Mouse (Mus musculus) G1E (cell line): ENCODE measurements around the gene Rnf214. TPM values are rescaled to one million over a fixed set of nuclear protein-coding genes. Genes with fewer than 3 reads are reported as not detected.

ENCODE experiments used
- ATAC-seq: 2 replicates; pipeline ENCODE4 v1.8.0; 2016; ENCODE audit warnings: mild to moderate bottlenecking; ENCODE audit not compliant: insufficient number of reproducible peaks, poor library complexity, low FRiP score, severe bottlenecking; ENCODE audit errors: extremely low read depth
- DNase-seq: peaks from one replicate; pipeline ENCODE4 v3.0.0; 2012; ENCODE audit warnings: low spot score
- H3K27me3 ChIP-seq: 2 replicates; pipeline ENCODE4 v1.6.1; 2012; ENCODE audit warnings: mild to moderate bottlenecking, low read length, inconsistent platforms; ENCODE audit not compliant: insufficient read depth
- H3K36me3 ChIP-seq: replicated peaks from 2 replicates; pipeline ENCODE3; 2012; ENCODE audit warnings: mild to moderate bottlenecking, inconsistent platforms
- H3K4me1 ChIP-seq: 2 replicates; pipeline ENCODE4 v1.6.1; 2012; ENCODE audit warnings: low read depth, low read length, inconsistent platforms, mixed read lengths; ENCODE audit not compliant: insufficient read depth
- H3K4me3 ChIP-seq: 2 replicates; pipeline ENCODE4 v1.5.1; 2012; ENCODE audit warnings: low read depth, mild to moderate bottlenecking, inconsistent platforms, low read length, moderate library complexity, mixed read lengths
- H3K9me3 ChIP-seq: replicated peaks from 2 replicates; pipeline ENCODE4 v1.6.1; 2012; ENCODE audit warnings: inconsistent platforms
- CTCF ChIP-seq: IDR thresholded peaks from 2 replicates; pipeline ENCODE4 v1.5.1; 2012; ENCODE audit warnings: low read depth, low read length, inconsistent platforms, mixed read lengths
- GATA1 ChIP-seq: IDR thresholded peaks from 2 replicates; pipeline ENCODE4 v1.6.1; 2012; ENCODE audit warnings: borderline replicate concordance, low read length, inconsistent platforms, mixed read lengths
- GATA2 ChIP-seq: IDR thresholded peaks from 2 replicates; pipeline ENCODE4 v1.6.1; 2012; ENCODE audit warnings: low read depth, low read length, inconsistent platforms, borderline replicate concordance
- POLR2AphosphoS5 ChIP-seq: IDR thresholded peaks from 2 replicates; pipeline ENCODE4 v1.6.1; 2012; ENCODE audit warnings: low read depth, low read length, inconsistent platforms; ENCODE audit not compliant: insufficient replicate concordance
- TAL1 ChIP-seq: conservative IDR thresholded peaks from 2 replicates; pipeline ENCODE4 v1.6.1; 2012; ENCODE audit warnings: low read depth, low read length, inconsistent platforms, mixed read lengths
- polyA plus RNA-seq: library from polyadenylated mRNA; stranded (reverse); fragments of >175 nt; gene quantifications from 2 replicates; pipeline ENCODE4 v1.2.3, GENCODE M21; 2012
- total RNA-seq, 2 experiments: library from RNA; stranded (forward) in 1 of 2; stranded (reverse) in 1 of 2; fragments of 200-1000 nt in 1 of 2; fragments of >200 nt in 1 of 2; fragmentation: Nextera tagmentation in 1 of 2; gene quantifications; 2 replicates each; pipeline ENCODE4 v1.2.3; 2014 to 2017

Rnf214 gene
- total and polyA plus RNA-seq, 3 experiments, result 16.7 to 33.5 (median 31.7) TPM

- DNase-seq (peak; percentile 61), ATAC-seq (0 out of 2 replicates have a peak, but pooled peaks have one; percentile 22)
- H3K9me3 ChIP-seq, result no peaks in the 10 kb centered on the region
- no peak overlapping the region for H3K4me3 ChIP-seq
- H3K27me3 ChIP-seq, result 0 out of 2 replicates have a peak, but pooled peaks cover 2% of the 10 kb centered on the region
- TF ChIP-seq CTCF (peak; percentile 48; the same call in 1 of the 2 replicates), POLR2AphosphoS5 (no peak)
- peaks cover 52% of the 10 kb centered on the region for H3K36me3 ChIP-seq
- peaks cover 3% of the 10 kb centered on the region for H3K4me1 ChIP-seq
Measured at GRCm38 (mm10) chr9:45936883-45937282, 30.2 kb upstream of the Rnf214 start.

- H3K36me3 ChIP-seq, result peaks cover 51% of the 10 kb centered on the region
- TF ChIP-seq GATA1, result no peak
- ATAC-seq, result no peak
- H3K4me3 ChIP-seq, result no peak within 1 kb of the TSS
- H3K9me3 ChIP-seq, result no peaks in the 10 kb centered on the region
- no peak for DNase-seq
- H3K27me3 ChIP-seq, result 0 out of 2 replicates have a peak, but pooled peaks cover 2% of the 10 kb centered on the region
- peaks cover 3% of the 10 kb centered on the region for H3K4me1 ChIP-seq
Measured at GRCm38 (mm10) chr9:45935628-45936210, 29.0 kb upstream of the Rnf214 start, which contains the start of gene Tagln. Gene Tagln, minus strand, starts transcription at chr9:45936058.

- Histone ChIP-seq H3K4me1 (no peaks in the 10 kb centered on the region; the same call in none of the 2 replicates), H3K27me3 (0 out of 2 replicates have a peak, but pooled peaks cover 2% of the 10 kb centered on the region), H3K4me3 (no peak overlapping the region), H3K36me3 (peaks cover 52% of the 10 kb centered on the region), H3K9me3 (no peaks in the 10 kb centered on the region)
- ATAC-seq (no peak), DNase-seq (no peak)
- no peak for TF ChIP-seq TAL1
Measured at GRCm38 (mm10) chr9:45932571-45933415, 26.1 kb upstream of the Rnf214 start.

DNA sequence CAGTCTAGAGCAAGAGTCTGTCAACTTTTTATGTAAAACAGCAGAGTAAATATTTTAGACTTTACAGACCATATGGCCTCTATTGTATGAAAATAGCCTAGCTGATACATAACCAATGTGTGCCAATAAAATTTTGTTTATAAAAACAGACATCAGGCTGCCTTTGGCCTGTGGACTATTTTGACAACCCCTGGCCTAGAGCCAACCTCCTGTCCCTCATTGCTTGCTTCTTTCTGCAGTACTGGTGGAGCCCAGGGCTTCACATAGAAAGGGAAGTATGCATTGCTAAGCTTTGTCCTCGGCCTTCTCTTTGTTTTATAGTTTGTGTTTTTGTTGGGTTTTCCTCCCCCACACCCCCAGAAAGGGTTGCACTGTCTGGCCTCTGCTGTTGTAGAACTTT, 25.2 kb upstream of the Rnf214 start:
- no peak for ATAC-seq
- Histone ChIP-seq H3K27me3 (0 out of 2 replicates have a peak, but pooled peaks cover 2% of the 10 kb centered on the region), H3K9me3 (no peaks in the 10 kb centered on the region), H3K36me3 (peaks cover 55% of the 10 kb centered on the region), H3K4me3 (no peak overlapping the region), H3K4me1 (no peaks in the 10 kb centered on the region; the same call in none of the 2 replicates)
- DNase-seq, result no peak
- TF ChIP-seq GATA1 (no peak), POLR2AphosphoS5 (no peak), TAL1 (no peak), GATA2 (no peak), CTCF (no peak)

GRCm38 (mm10) chr9:45929285-45929684, 22.6 kb upstream of the Rnf214 start:
- no peak for TF ChIP-seq GATA2
- TF ChIP-seq POLR2AphosphoS5, result no peak
- TF ChIP-seq TAL1, result no peak
- no peak for TF ChIP-seq CTCF
- no peak for TF ChIP-seq GATA1
- ATAC-seq, result no peak
- H3K4me3 ChIP-seq, result no peak overlapping the region
- no peak for DNase-seq
- H3K36me3 ChIP-seq, result peaks cover 77% of the 10 kb centered on the region
- H3K9me3 ChIP-seq, result no peaks in the 10 kb centered on the region
- H3K27me3 ChIP-seq, result no peaks in the 10 kb centered on the region
- H3K4me1 ChIP-seq, result no peaks in the 10 kb centered on the region; the same call in 1 of the 2 replicates

GRCm38 (mm10) chr9:45919895-45920294, 13.2 kb upstream of the Rnf214 start:
- H3K36me3 ChIP-seq, result peaks cover 87% of the 10 kb centered on the region

More at GRCm38 (mm10) chr9:45919895-45920294, 13.2 kb upstream of the Rnf214 start:
- ATAC-seq, result no peak
- no peak for DNase-seq
- H3K27me3 ChIP-seq, result no peaks in the 10 kb centered on the region
- no peaks in the 10 kb centered on the region for H3K4me1 ChIP-seq
- H3K4me3 ChIP-seq, result no peak overlapping the region
- H3K9me3 ChIP-seq, result no peaks in the 10 kb centered on the region
- TF ChIP-seq POLR2AphosphoS5, result no peak
- no peak for TF ChIP-seq GATA1
- no peak for TF ChIP-seq GATA2
- TF ChIP-seq TAL1, result no peak
- TF ChIP-seq CTCF, result no peak
